Mouse (Mus musculus): ENCODE results near the gene Rhd. TPM values are rescaled to one million over a fixed set of nuclear protein-coding genes. Genes with fewer than 3 reads are reported as not detected.
"Not testable (repeated sequence)": the region's sequence is repeated elsewhere in the genome, so short reads cannot be mapped to it uniquely, and the experiment has no call there.

Gene Rhd
- 24.2 and 38.7 TPM in 2 replicates for polyA plus RNA-seq (2016; fragmentation: Nextera tagmentation; extraction: Ambion mirVana)

DNA sequence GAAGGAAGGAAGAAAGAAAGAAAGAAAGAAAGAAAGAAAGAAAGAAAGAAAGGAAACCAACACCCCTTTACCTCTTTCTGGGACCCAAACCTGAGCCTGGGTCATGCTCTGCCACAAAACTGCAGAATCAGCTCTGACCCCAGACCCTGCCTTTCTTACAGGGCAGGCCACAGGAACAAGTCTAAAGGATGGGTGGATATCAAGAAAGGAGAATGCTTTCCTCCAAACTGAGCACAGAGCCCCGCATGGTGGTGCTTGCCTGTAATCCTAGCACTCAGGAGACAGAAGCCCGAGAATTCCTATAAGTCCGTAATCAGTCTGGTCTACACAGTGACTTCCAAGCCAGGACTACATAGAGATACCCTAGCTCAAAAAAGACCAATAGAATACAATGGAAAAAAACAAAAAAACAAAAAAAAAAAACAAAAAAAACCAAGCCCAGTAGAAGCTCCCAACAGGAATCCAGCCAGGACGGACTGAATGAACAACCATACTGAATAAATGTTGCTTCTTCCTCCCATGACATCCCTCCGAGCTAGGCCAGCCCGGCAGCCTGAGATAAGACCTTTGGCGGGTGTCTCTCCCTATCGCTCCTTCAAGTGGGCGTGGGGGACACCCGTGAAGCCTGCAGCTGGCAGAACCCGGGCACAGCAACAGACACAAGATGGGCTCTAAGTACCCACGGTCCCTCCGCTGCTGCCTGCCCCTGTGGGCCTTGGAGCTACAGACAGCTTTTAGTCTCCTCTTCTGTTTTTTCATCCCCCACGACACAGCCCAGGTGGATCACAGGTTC, at the start of gene Rhd:
Gene Rhd (plus strand): TSS at position 600 of the 793 bp plus-strand sequence.
- H3K4me3 ChIP-seq, result peak within 1 kb of the TSS; percentile 42; the same call in 1 of the 2 replicates
- peak; percentile 87 for DNase-seq (ENCODE audit: low spot score)
- no peaks in the 10 kb centered on the region for H3K36me3 ChIP-seq
- H3K27ac ChIP-seq, result peak within 1 kb of the TSS; percentile 78
- WGBS, result 46% methylated on average over 14 of the region's 14 CpGs
- peaks cover 18% of the 10 kb centered on the region for H3K4me1 ChIP-seq
- peaks cover 21% of the 10 kb centered on the region for H3K27me3 ChIP-seq (ENCODE audit: insufficient read depth, poor library complexity, severe bottlenecking)
- H3K9me3 ChIP-seq, result no peaks in the 10 kb centered on the region

GRCm38 (mm10) chr4:134817706-134818105, 46.6 kb upstream of the Rhd start:
- H3K27ac ChIP-seq, result no peak overlapping the region
- H3K9me3 ChIP-seq, result no peaks in the 10 kb centered on the region
- H3K4me3 ChIP-seq, result no peak overlapping the region
- H3K27me3 ChIP-seq (ENCODE audit: insufficient read depth, poor library complexity, severe bottlenecking), result no peaks in the 10 kb centered on the region
- peaks cover 12% of the 10 kb centered on the region; the same call in 1 of the 2 replicates for H3K4me1 ChIP-seq
- no peak for DNase-seq (ENCODE audit: low spot score)
- 77% methylated on average over 4 of the region's 4 CpGs for WGBS
- peaks cover 17% of the 10 kb centered on the region for H3K36me3 ChIP-seq

GRCm38 (mm10) chr4:134821061-134821460, 43.3 kb upstream of the Rhd start:
- no peak overlapping the region for H3K27ac ChIP-seq
- peaks cover 27% of the 10 kb centered on the region for H3K36me3 ChIP-seq
- H3K9me3 ChIP-seq, result no peaks in the 10 kb centered on the region
- no peak for DNase-seq (ENCODE audit: low spot score)
- H3K4me3 ChIP-seq, result no peak overlapping the region
- WGBS, result 86% methylated on average over 1 of the region's 1 CpGs
- H3K27me3 ChIP-seq (ENCODE audit: insufficient read depth, poor library complexity, severe bottlenecking), result no peaks in the 10 kb centered on the region
- peaks cover 6% of the 10 kb centered on the region; the same call in 1 of the 2 replicates for H3K4me1 ChIP-seq

- no peaks in the 10 kb centered on the region for H3K9me3 ChIP-seq
- H3K4me3 ChIP-seq, result no peak overlapping the region
- no peaks in the 10 kb centered on the region for H3K27me3 ChIP-seq (ENCODE audit: insufficient read depth, poor library complexity, severe bottlenecking)
- peaks cover 6% of the 10 kb centered on the region; the same call in 1 of the 2 replicates for H3K4me1 ChIP-seq
- peaks cover 46% of the 10 kb centered on the region for H3K36me3 ChIP-seq
- DNase-seq (ENCODE audit: low spot score), result no peak
- H3K27ac ChIP-seq, result no peak overlapping the region
- 84% methylated on average over 2 of the region's 2 CpGs for WGBS
Measured at GRCm38 (mm10) chr4:134823560-134823959, 40.8 kb upstream of the Rhd start.

GRCm38 (mm10) chr4:134825864-134826263, 38.5 kb upstream of the Rhd start:
- H3K27me3 ChIP-seq (ENCODE audit: insufficient read depth, poor library complexity, severe bottlenecking); H3K27ac ChIP-seq; H3K9me3 ChIP-seq; H3K4me3 ChIP-seq; DNase-seq (ENCODE audit: low spot score); H3K4me1 ChIP-seq: not testable (repeated sequence)
- peaks cover 59% of the 10 kb centered on the region for H3K36me3 ChIP-seq
- WGBS, result 93% methylated on average over 11 of the region's 11 CpGs

- H3K36me3 ChIP-seq, result peaks cover 63% of the 10 kb centered on the region
- no peak for DNase-seq (ENCODE audit: low spot score)
- H3K9me3 ChIP-seq, result no peaks in the 10 kb centered on the region
- no peaks in the 10 kb centered on the region for H3K27me3 ChIP-seq (ENCODE audit: insufficient read depth, poor library complexity, severe bottlenecking)
- H3K27ac ChIP-seq, result no peak overlapping the region
- peaks cover 5% of the 10 kb centered on the region; the same call in 1 of the 2 replicates for H3K4me1 ChIP-seq
- no peak overlapping the region for H3K4me3 ChIP-seq
Measured at GRCm38 (mm10) chr4:134826348-134826747, 38.0 kb upstream of the Rhd start.

DNA sequence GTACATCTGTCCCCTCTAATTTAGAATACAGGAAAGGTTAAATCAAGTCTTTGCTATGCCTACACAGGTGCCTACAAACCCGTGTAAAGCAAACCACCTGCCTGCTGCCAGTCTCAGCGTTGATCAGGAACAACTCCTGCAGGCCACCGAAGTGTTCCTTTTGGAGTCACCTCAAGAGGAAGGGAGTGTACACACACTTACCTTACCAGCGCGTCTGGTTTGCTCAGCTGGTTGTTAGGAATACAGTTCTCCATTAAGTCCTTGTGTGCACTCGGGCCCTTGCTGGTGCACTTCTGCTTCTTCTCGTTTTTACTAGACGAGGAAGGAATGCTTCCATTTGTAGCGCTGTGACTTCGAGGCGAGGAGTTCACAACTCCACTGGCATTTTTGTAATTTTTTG, 36.5 kb upstream of the Rhd start:
- DNase-seq (ENCODE audit: low spot score), result no peak
- H3K4me3 ChIP-seq, result no peak overlapping the region
- no peaks in the 10 kb centered on the region for H3K4me1 ChIP-seq
- no peaks in the 10 kb centered on the region for H3K9me3 ChIP-seq
- H3K36me3 ChIP-seq, result peaks cover 75% of the 10 kb centered on the region
- H3K27me3 ChIP-seq (ENCODE audit: insufficient read depth, poor library complexity, severe bottlenecking), result no peaks in the 10 kb centered on the region
- H3K27ac ChIP-seq, result no peak overlapping the region
- 88% methylated on average over 11 of the region's 11 CpGs for WGBS

- peaks cover 59% of the 10 kb centered on the region for H3K36me3 ChIP-seq
- H3K4me1 ChIP-seq, result no peaks in the 10 kb centered on the region
- no peak overlapping the region for H3K27ac ChIP-seq
- H3K9me3 ChIP-seq, result no peaks in the 10 kb centered on the region
- H3K27me3 ChIP-seq (ENCODE audit: insufficient read depth, poor library complexity, severe bottlenecking), result no peaks in the 10 kb centered on the region
- 88% methylated on average over 3 of the region's 3 CpGs for WGBS
- no peak for DNase-seq (ENCODE audit: low spot score)
- no peak overlapping the region for H3K4me3 ChIP-seq
Measured at GRCm38 (mm10) chr4:134831934-134832333, 32.4 kb upstream of the Rhd start.

- WGBS, result 89% methylated on average over 4 of the region's 4 CpGs
- DNase-seq (ENCODE audit: low spot score), result no peak
- Histone ChIP-seq H3K9me3 (no peaks in the 10 kb centered on the region), H3K4me1 (no peaks in the 10 kb centered on the region), H3K36me3 (peaks cover 35% of the 10 kb centered on the region), H3K27me3 (ENCODE audit: insufficient read depth, poor library complexity, severe bottlenecking) (no peaks in the 10 kb centered on the region), H3K27ac (no peak overlapping the region), H3K4me3 (no peak overlapping the region)
Measured at GRCm38 (mm10) chr4:134835486-134835885, 28.9 kb upstream of the Rhd start.

DNA sequence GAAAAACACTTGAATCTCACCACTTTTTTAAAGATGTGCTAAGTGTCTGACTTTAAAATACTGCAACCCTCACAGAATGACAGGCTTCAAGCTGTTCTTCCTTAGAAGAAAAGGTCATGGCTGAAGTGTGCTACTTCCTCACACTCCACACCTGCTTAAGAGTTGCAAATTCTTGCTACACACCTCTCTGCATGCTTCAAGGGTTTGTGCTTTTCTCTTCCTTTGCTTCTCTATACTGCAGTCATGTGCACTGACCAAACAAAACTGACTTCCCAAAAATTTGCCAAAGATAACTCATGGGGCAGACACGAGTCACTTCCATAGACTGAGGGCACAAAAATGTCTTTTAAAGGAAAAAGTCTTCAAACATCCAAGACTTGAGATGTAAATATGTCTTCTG, 26.1 kb upstream of the Rhd start:
- Histone ChIP-seq H3K4me3 (no peak overlapping the region), H3K4me1 (no peaks in the 10 kb centered on the region), H3K36me3 (peaks cover 14% of the 10 kb centered on the region), H3K27me3 (ENCODE audit: insufficient read depth, poor library complexity, severe bottlenecking) (no peaks in the 10 kb centered on the region), H3K9me3 (no peaks in the 10 kb centered on the region), H3K27ac (no peak overlapping the region)
- WGBS, result 65% methylated on average over 1 of the region's 1 CpGs
- no peak for DNase-seq (ENCODE audit: low spot score)

GRCm38 (mm10) chr4:134838706-134839105, 25.6 kb upstream of the Rhd start:
- H3K27ac ChIP-seq; H3K9me3 ChIP-seq; H3K4me1 ChIP-seq; DNase-seq (ENCODE audit: low spot score); H3K27me3 ChIP-seq (ENCODE audit: insufficient read depth, poor library complexity, severe bottlenecking); H3K4me3 ChIP-seq: not testable (repeated sequence)
- H3K36me3 ChIP-seq, result peaks cover 13% of the 10 kb centered on the region
- 83% methylated on average over 3 of the region's 3 CpGs for WGBS

DNA sequence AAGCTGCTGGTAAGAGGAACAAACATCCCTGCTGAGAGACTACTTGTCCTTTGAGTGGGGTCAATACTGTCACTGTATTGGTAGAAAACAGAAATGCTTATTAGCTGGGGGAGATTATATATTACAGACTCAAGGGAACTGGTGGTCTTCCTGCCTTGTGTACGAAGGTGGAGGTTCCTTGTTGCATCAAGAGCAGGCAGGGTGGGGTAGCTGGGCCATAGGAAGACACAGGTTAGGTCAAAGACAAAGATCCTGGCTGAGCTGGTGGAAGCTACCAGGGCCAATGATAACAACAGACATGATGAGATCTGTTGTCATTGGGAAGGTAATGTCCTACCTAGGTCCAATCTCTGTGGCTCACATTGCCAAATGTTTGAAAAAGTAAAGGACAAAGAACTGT, 24.1 kb upstream of the Rhd start:
- 90% methylated on average over 1 of the region's 1 CpGs for WGBS
- DNase-seq (ENCODE audit: low spot score), result no peak
- H3K27ac ChIP-seq, result no peak overlapping the region
- H3K4me1 ChIP-seq, result no peaks in the 10 kb centered on the region
- H3K27me3 ChIP-seq (ENCODE audit: insufficient read depth, poor library complexity, severe bottlenecking), result no peaks in the 10 kb centered on the region
- H3K9me3 ChIP-seq, result no peaks in the 10 kb centered on the region
- H3K4me3 ChIP-seq, result no peak overlapping the region
- peaks cover 11% of the 10 kb centered on the region for H3K36me3 ChIP-seq

DNA sequence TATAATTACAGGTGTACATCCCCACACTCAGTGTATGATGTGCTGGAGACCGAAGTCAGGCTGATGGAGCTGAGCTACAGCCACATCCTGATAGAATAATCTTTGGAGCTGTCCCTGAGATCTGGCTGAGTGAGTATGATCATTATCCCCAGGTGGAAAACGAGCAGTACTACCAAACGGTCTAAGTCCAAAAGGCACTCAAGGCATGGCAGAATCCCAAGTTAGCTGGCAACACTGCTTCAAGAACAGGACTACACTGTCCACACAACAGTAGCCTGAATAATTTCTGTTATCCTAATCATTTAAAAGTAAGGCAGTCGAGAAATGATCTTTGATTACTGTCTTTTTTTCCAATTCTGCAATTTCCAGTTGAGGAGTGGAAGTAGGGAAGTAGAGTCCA, 20.8 kb upstream of the Rhd start:
- H3K36me3 ChIP-seq, result 0 out of 2 replicates have a peak, but pooled peaks cover 2% of the 10 kb centered on the region
- H3K4me3 ChIP-seq, result no peak overlapping the region
- no peaks in the 10 kb centered on the region for H3K9me3 ChIP-seq
- no peak overlapping the region for H3K27ac ChIP-seq
- no peak for DNase-seq (ENCODE audit: low spot score)
- H3K27me3 ChIP-seq (ENCODE audit: insufficient read depth, poor library complexity, severe bottlenecking), result no peaks in the 10 kb centered on the region
- 84% methylated on average over 4 of the region's 4 CpGs for WGBS
- 0 out of 2 replicates have a peak, but pooled peaks cover 4% of the 10 kb centered on the region for H3K4me1 ChIP-seq
